Mouse (Mus musculus) Patski (cell line): ENCODE results near the gene Srgap2. TPM values are rescaled to one million over a fixed set of nuclear protein-coding genes. Genes with fewer than 3 reads are reported as not detected.

Experiments
- ATAC-seq: fragments of 100-300 bp; one replicate; pipeline ENCODE4 v1.8.0; 2021
- CTCF ChIA-PET: fragments of 350-600 bp; sonication (Branson Sonifier 250); formaldehyde crosslinking; loops from one replicate; lab custom pipeline; 2022; ENCODE audit warnings: inconsistent platforms; lab: Charles Lee
- POLR2A ChIA-PET: fragments of 350-600 bp; sonication (Branson Sonifier 250); formaldehyde crosslinking; loops from one replicate; lab custom pipeline; 2022; ENCODE audit warnings: antibody characterized with exemption, inconsistent platforms; lab: Charles Lee
- DNase-seq: peaks from one replicate; pipeline ENCODE4 v3.0.0-alpha.2; 2011; ENCODE audit warnings: low read depth, low spot score
- H3K27me3 ChIP-seq: fragments of 371-371 bp; one replicate; pipeline ENCODE4 v1.5.1; 2021
- CTCF ChIP-seq: fragments of 100-300 bp; IDR thresholded peaks from one replicate; pipeline ENCODE4 v1.5.1; 2021
- in situ Hi-C: fragments of 300-500 bp; cut with MboI; formaldehyde crosslinking; loops from 3 replicates; pipeline ENCODE4 v1.11.1; 2018; ENCODE audit warnings: low pct_unique_long_range_greater_than_20kb, mixed read lengths
- polyA plus RNA-seq: library from polyadenylated mRNA; unstranded; gene quantifications from one replicate; pipeline ENCODE4 v1.2.3, GENCODE M21; 2021

The Srgap2 gene
- polyA plus RNA-seq, 1 experiment from 2014 or later: 29.4 TPM

- DNase-seq: no peak
- in situ Hi-C loops: no loop called here
Measured at GRCm38 (mm10) chr1:131548494-131549365, 21.6 kb upstream of the Srgap2 start.

GRCm38 (mm10) chr1:131546798-131547690 is 19.9 kb upstream of the Srgap2 start:
- ChIA-PET CTCF (interaction anchor here (1.1 to 2.3 kb wide), 5 partner anchors 8 to 257 kb away, joined by 3 to 6 read pairs (median 4); partner anchors contain the start of genes Fam72a and Srgap2), POLR2A (interaction anchor here (0.6 kb wide), 1 partner anchor 18 kb away, joined by 3 read pairs; no protein-coding TSS in a partner anchor)
- no peak for TF ChIP-seq CTCF
- no peak for DNase-seq
- no peaks in the 10 kb centered on the region for H3K27me3 ChIP-seq
- in situ Hi-C loops: no loop called here
- ATAC-seq: no peak

More at GRCm38 (mm10) chr1:131548494-131549365, 21.6 kb upstream of the Srgap2 start:
- ChIA-PET CTCF (interaction anchor here (2.2 to 2.3 kb wide), 2 partner anchors 250 to 259 kb away, joined by 4 to 6 read pairs; no protein-coding TSS in a partner anchor), POLR2A (no interaction called here)
- ATAC-seq: peak; percentile 51
- peak; percentile 55 for TF ChIP-seq CTCF
- no peaks in the 10 kb centered on the region for H3K27me3 ChIP-seq

- in situ Hi-C loops: no loop called here
- ChIA-PET CTCF (interaction anchor here (0.6 to 2.1 kb wide), 3 partner anchors 11 to 232 kb away, joined by 3 to 8 read pairs (median 3); no protein-coding TSS in a partner anchor), POLR2A (no interaction called here)
- no peak for TF ChIP-seq CTCF
- H3K27me3 ChIP-seq: no peaks in the 10 kb centered on the region
- DNase-seq (no peak), ATAC-seq (no peak)
Measured at GRCm38 (mm10) chr1:131543886-131544565, 16.9 kb upstream of the Srgap2 start.

GRCm38 (mm10) chr1:131541903-131542302 is 14.8 kb upstream of the Srgap2 start:
- TF ChIP-seq CTCF: no peak
- ChIA-PET CTCF (no interaction called here), POLR2A (no interaction called here)
- no peak for ATAC-seq
- no peak for DNase-seq
- no peaks in the 10 kb centered on the region for H3K27me3 ChIP-seq
- in situ Hi-C loops: no loop called here

- CTCF ChIA-PET: no interaction called here
- ATAC-seq: no peak
- H3K27me3 ChIP-seq: no peaks in the 10 kb centered on the region
- in situ Hi-C loops: no loop called here
- DNase-seq: no peak
- POLR2A ChIA-PET: no interaction called here
- no peak for TF ChIP-seq CTCF
Measured at GRCm38 (mm10) chr1:131541431-131541830, 14.3 kb upstream of the Srgap2 start.

GRCm38 (mm10) chr1:131540795-131541194 is 13.6 kb upstream of the Srgap2 start:
- ATAC-seq (no peak), DNase-seq (no peak)
- TF ChIP-seq CTCF: no peak
- in situ Hi-C loops: no loop called here
- ChIA-PET POLR2A (no interaction called here), CTCF (interaction anchor here (1.1 to 1.2 kb wide), 2 partner anchors 11 to 13 kb away, joined by 3 to 4 read pairs; partner anchors contain the start of genes Fam72a and Srgap2)
- H3K27me3 ChIP-seq: no peaks in the 10 kb centered on the region

- DNase-seq: no peak
- in situ Hi-C loops: no loop called here
- CTCF ChIA-PET: interaction anchor here (1.1 to 1.2 kb wide), 2 partner anchors 10 to 12 kb away, joined by 3 to 4 read pairs; partner anchors contain the start of genes Fam72a and Srgap2
- POLR2A ChIA-PET: no interaction called here
- H3K27me3 ChIP-seq: no peaks in the 10 kb centered on the region
- ATAC-seq: no peak
- no peak for TF ChIP-seq CTCF
Measured at GRCm38 (mm10) chr1:131539771-131540170, 12.6 kb upstream of the Srgap2 start.

- no peak for TF ChIP-seq CTCF
- no peaks in the 10 kb centered on the region for H3K27me3 ChIP-seq
- ATAC-seq: no peak
- ChIA-PET CTCF (interaction anchor here (1.1 kb wide), 1 partner anchor 26 kb away, joined by 3 read pairs; no protein-coding TSS in a partner anchor), POLR2A (interaction anchor here (0.5 kb wide), 1 partner anchor 481 kb away, joined by 4 read pairs; no protein-coding TSS in a partner anchor)
- no peak for DNase-seq
- in situ Hi-C loops: no loop called here
Measured at GRCm38 (mm10) chr1:131528561-131529166, 1.5 kb upstream of the Srgap2 start.

GRCm38 (mm10) chr1:131528081-131528507 is 942 bp upstream of the Srgap2 start:
- no peak for TF ChIP-seq CTCF
- ChIA-PET POLR2A (no interaction called here), CTCF (interaction anchor here (0.8 to 1.3 kb wide), 4 partner anchors 12 to 237 kb away, joined by 3 to 5 read pairs (median 4); no protein-coding TSS in a partner anchor)
- DNase-seq (no peak), ATAC-seq (no peak)
- in situ Hi-C loops: no loop called here
- no peaks in the 10 kb centered on the region for H3K27me3 ChIP-seq
